8 mouse cellular contexts compared by ENCODE assay signal in the genomic region with DNA sequence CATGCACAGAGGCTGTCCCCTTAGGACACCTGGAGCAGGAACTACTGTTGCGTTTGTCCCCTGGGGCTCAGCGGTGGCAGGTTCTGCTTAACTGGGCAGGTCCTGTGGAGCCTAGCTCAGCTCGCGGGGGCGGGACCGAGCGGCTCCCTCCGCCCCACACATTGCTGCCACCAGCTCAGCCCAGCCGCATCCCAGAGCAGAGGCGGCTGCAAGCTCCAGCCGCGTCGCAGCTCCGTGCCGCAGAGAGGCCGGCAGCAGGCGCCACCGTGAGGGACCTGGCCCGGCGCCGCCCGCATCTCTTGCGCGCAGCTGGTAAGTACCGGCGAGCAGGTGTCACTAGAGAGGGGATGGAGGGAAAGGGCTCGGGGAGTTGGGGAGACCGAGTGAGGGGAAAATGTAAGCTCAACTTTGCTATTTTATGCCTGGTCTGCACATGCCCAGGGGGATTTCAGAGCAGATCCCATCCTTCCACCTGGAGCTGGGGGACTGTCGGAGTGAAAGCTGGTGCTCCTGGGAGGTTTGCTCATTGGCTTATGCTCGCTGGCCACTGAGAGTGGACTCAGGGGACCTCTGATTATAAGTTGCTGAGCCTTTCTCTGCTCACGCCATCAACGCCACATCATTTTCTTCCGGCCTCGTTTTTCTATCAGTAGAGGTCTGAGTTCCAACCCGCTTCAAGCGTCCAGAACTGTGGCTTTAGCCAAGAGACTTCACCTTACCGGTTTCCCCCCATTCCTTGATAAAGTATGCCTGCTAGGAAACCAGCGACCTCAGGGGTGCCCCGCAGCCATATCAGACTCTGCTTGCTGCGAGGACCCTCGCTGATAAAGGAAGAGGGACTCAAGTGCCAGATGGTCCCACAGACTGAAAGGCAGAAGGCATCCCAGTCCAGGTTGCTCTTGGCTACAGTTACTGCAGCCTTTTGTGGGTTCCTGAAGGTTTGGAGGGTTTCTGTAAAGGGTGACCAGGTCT. TPM values are rescaled to one million over a fixed set of nuclear protein-coding genes. Genes with fewer than 3 reads are reported as not detected.
DNase-seq lines count a peak whose midpoint lies in the region; ATAC-seq and TF ChIP-seq lines count a peak whose summit lies in the region.

Gene Pkib (plus strand): TSS at position 86 of the 972 bp plus-strand sequence.

- whole genome bisulfite sequencing in embryonic facial prominence, embryonic 13.5 days = 2% methylated on average over 41 of the region's 41 CpGs
- 3% methylated on average over 41 of the region's 41 CpGs for WGBS in heart, embryonic 14.5 days
- 3% methylated on average over 41 of the region's 41 CpGs for WGBS in liver, adult 2 months
- 2% methylated on average over 41 of the region's 41 CpGs for WGBS in midbrain, embryonic 16.5 days

- H3K4me1 ChIP-seq in embryonic facial prominence, embryonic 13.5 days = peaks cover 9% of the 10 kb centered on the region
- peaks cover 2 to 7% of the 10 kb centered on the region in 2 experiments; a peak in 3 of 4 replicates for H3K4me1 ChIP-seq in heart, embryonic 14.5 days (ENCODE audit: control insufficient read depth in 2 of 2, insufficient read depth in 2 of 2, low read length in 2 of 2)
- H3K4me1 ChIP-seq in liver, adult 2 months (ENCODE audit: control insufficient read depth, insufficient read depth, low read length) = no peaks in the 10 kb centered on the region
- 0 out of 2 replicates have a peak, but pooled peaks cover 2% of the 10 kb centered on the region for H3K4me1 ChIP-seq in midbrain, embryonic 16.5 days (ENCODE audit: control insufficient read depth, insufficient read depth, low read length)

- no peak within 1 kb of the TSS for H3K27ac ChIP-seq in gastrocnemius, adult 2 months
- no peak within 1 kb of the TSS for H3K27ac ChIP-seq in embryonic facial prominence, embryonic 13.5 days
- H3K27ac ChIP-seq in heart, embryonic 14.5 days (replicated peaks in 1 of 2; ENCODE audit: control insufficient read depth in 1 of 2, insufficient read depth in 1 of 2, low read depth in 2 of 2, low read length in 2 of 2) = no peak within 1 kb of the TSS
- no peak within 1 kb of the TSS for H3K27ac ChIP-seq in liver, adult 2 months (replicated peaks; ENCODE audit: insufficient read depth, low read depth, low read length)
- no peak within 1 kb of the TSS for H3K27ac ChIP-seq in midbrain, embryonic 16.5 days (ENCODE audit: low read length)

- TF ChIP-seq CTCF in gastrocnemius, adult 2 months (IDR thresholded peaks at IDR 0.05) = no peak
- TF ChIP-seq CTCF in liver, adult 2 months (IDR thresholded peaks at IDR 0.05; ENCODE audit: low read depth, low read length) = no peak

- intact Hi-C loops in gastrocnemius, adult 2 months (cut with DNase I) = no loop called here

- peak; percentile 28 for DNase-seq in gastrocnemius, adult 2 months
- no peak for DNase-seq in gastrocnemius, adult 18-20 months (ENCODE audit: low spot score)
- peak; percentile 58 for DNase-seq in kidney, postnatal 14 days
- DNase-seq in liver, adult 2 months (ENCODE audit: extremely low read depth, low read depth, low spot score) = no peak
- DNase-seq in splenic B cell, adult 2 months (ENCODE audit: low read depth, low spot score) = peak; percentile 94

- H3K4me3 ChIP-seq in gastrocnemius, adult 2 months = peak within 1 kb of the TSS; percentile 46
- H3K4me3 ChIP-seq in embryonic facial prominence, embryonic 13.5 days = peak within 1 kb of the TSS; percentile 43
- H3K4me3 ChIP-seq in heart, embryonic 14.5 days (ENCODE audit: control insufficient read depth in 1 of 2, insufficient read depth in 1 of 2, low read depth in 1 of 2, low read length in 2 of 2) = peak within 1 kb of the TSS; percentile 42 to 48
- H3K4me3 ChIP-seq in liver, adult 2 months (ENCODE audit: insufficient read depth, low read depth, low read length) = peak within 1 kb of the TSS; percentile 37; the same call in 1 of the 2 replicates
- H3K4me3 ChIP-seq in midbrain, embryonic 16.5 days (ENCODE audit: low read depth, low read length) = peak within 1 kb of the TSS; percentile 57

- H3K9ac ChIP-seq in embryonic facial prominence, embryonic 13.5 days = peak within 1 kb of the TSS; percentile 57
- peak within 1 kb of the TSS; percentile 55 for H3K9ac ChIP-seq in heart, embryonic 14.5 days (ENCODE audit: low read length)
- no peak within 1 kb of the TSS for H3K9ac ChIP-seq in liver, adult 2 months (ENCODE audit: low read depth, low read length)
- peak within 1 kb of the TSS; percentile 69 for H3K9ac ChIP-seq in midbrain, embryonic 16.5 days (ENCODE audit: low read depth, low read length)

- peaks cover 4% of the 10 kb centered on the region; the same call in 1 of the 2 replicates for H3K9me3 ChIP-seq in embryonic facial prominence, embryonic 13.5 days
- peaks cover 4% of the 10 kb centered on the region; the same call in 1 of the 2 replicates for H3K9me3 ChIP-seq in heart, embryonic 14.5 days (ENCODE audit: control insufficient read depth, low read length)
- no peaks in the 10 kb centered on the region for H3K9me3 ChIP-seq in midbrain, embryonic 16.5 days (replicated peaks; ENCODE audit: control insufficient read depth, low read length, poor library complexity, severe bottlenecking)

- peak; percentile 76; the same call in 1 of the 2 replicates for ATAC-seq in embryonic facial prominence, embryonic 13.5 days (ENCODE audit: insufficient number of reproducible peaks, insufficient read depth, low FRiP score, low TSS enrichment, low read depth)
- peak; percentile 56; the same call in 1 of the 2 replicates for ATAC-seq in heart, embryonic 14.5 days (ENCODE audit: insufficient number of reproducible peaks, insufficient read depth, low FRiP score, low read depth)
- peak; percentile 97 for ATAC-seq in midbrain, embryonic 16.5 days

- H3K79me2 ChIP-seq in liver, adult 2 months (ENCODE audit: control insufficient read depth, insufficient read depth, low read length) = no peaks in the 10 kb centered on the region

- TF ChIP-seq POLR2A in liver, adult 2 months (IDR thresholded peaks at IDR 0.05; ENCODE audit: extremely low read depth, insufficient read depth, low read length) = no peak

- no peaks in the 10 kb centered on the region for H3K36me3 ChIP-seq in embryonic facial prominence, embryonic 13.5 days
- no peaks in the 10 kb centered on the region for H3K36me3 ChIP-seq in heart, embryonic 14.5 days (ENCODE audit: control insufficient read depth, insufficient read depth, low read length)
- no peaks in the 10 kb centered on the region for H3K36me3 ChIP-seq in liver, adult 2 months (ENCODE audit: control insufficient read depth, insufficient read depth, low read length)
- no peaks in the 10 kb centered on the region for H3K36me3 ChIP-seq in midbrain, embryonic 16.5 days (ENCODE audit: control insufficient read depth, insufficient read depth, low read length)
- H3K36me3 ChIP-seq in splenic B cell, adult 2 months (ENCODE audit: control insufficient read depth, insufficient read depth, low read length, poor library complexity, severe bottlenecking) = no peaks in the 10 kb centered on the region

- H3K4me2 ChIP-seq in embryonic facial prominence, embryonic 13.5 days = peak within 1 kb of the TSS; percentile 71
- H3K4me2 ChIP-seq in heart, embryonic 14.5 days (ENCODE audit: low read length) = peak within 1 kb of the TSS; percentile 93
- peak within 1 kb of the TSS; percentile 86 for H3K4me2 ChIP-seq in midbrain, embryonic 16.5 days (ENCODE audit: low read length)

- peaks cover 25% of the 10 kb centered on the region for H3K27me3 ChIP-seq in embryonic facial prominence, embryonic 13.5 days
- H3K27me3 ChIP-seq in heart, embryonic 14.5 days (ENCODE audit: control insufficient read depth, insufficient read depth, low read length) = peaks cover 9% of the 10 kb centered on the region
- H3K27me3 ChIP-seq in liver, adult 2 months (ENCODE audit: control insufficient read depth, insufficient read depth, low read length) = peaks cover 17% of the 10 kb centered on the region
- no peaks in the 10 kb centered on the region for H3K27me3 ChIP-seq in midbrain, embryonic 16.5 days (ENCODE audit: control insufficient read depth, insufficient read depth, low read depth, low read length)
- H3K27me3 ChIP-seq in splenic B cell, adult 2 months (ENCODE audit: control insufficient read depth, insufficient read depth, low read length, poor library complexity, severe bottlenecking) = no peaks in the 10 kb centered on the region

RNA-seq across cellular contexts. Expression of gene Pkib, which starts in this region (rescaled TPM):
- total RNA-seq in gastrocnemius, adult 2 months (2021) = not detected
- total RNA-seq in gastrocnemius, adult 18-20 months (2021) = not detected
- 1.6 and 1.8 TPM in 2 replicates for polyA plus RNA-seq in embryonic facial prominence, embryonic 13.5 days (2015; fragmentation: Nextera tagmentation; extraction: Ambion mirVana)
- polyA plus RNA-seq in heart, embryonic 14.5 days (2014; fragmentation: Nextera tagmentation; extraction: Ambion mirVana) = 2.0 and 2.6 TPM in 2 replicates
- 0.46 and 0.87 TPM in 2 replicates for total RNA-seq in liver, adult 2 months (2014; rRNA removed)
- 0.05 and 0.09 TPM in 2 replicates for polyA plus RNA-seq in liver, adult 2 months (2012; rRNA removed)
- 3.8 and 5.2 TPM in 2 replicates for polyA plus RNA-seq in midbrain, embryonic 16.5 days (2015; fragmentation: Nextera tagmentation; extraction: Ambion mirVana)

Comparison
In these comparisons a context has a peak if more than half of its experiments do, and no peak if none do; other contexts are left out.
1. Peak in DNase-seq and H3K4me3 ChIP-seq in gastrocnemius, adult 2 months; RNA of the gene not detected or under 1 TPM.
2. DNase-seq: peak in kidney, postnatal 14 days (single experiment) and splenic B cell, adult 2 months (single experiment); none in gastrocnemius, adult 18-20 months (single experiment) and liver, adult 2 months (single experiment).
3. Peak in every context shown above with its lines, with median percentiles within 50 percentile points of each other: H3K4me3 ChIP-seq, ATAC-seq and H3K4me2 ChIP-seq.